Comparison of ENCODE assay signal across 31 mouse cellular contexts in the genomic region with DNA sequence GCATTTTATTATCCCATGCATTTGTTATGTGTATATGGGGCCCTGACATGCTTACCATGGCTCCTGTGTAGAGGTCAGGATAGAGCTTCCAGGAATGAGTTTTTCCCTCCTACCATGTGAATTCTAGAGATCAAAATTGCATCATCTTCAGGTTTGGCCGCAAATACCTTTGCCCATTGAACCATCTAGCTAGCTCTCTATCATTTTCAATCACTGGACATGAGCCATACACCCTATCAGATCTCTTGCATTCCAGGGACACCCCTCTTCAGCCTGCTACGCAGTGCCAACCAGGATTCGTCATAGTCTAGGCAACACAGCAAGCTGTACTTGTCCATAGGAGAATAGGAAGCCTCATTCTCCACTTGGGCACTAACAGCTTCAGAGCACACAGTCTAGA.
"Had no signal": no experiment of that assay in that cellular context is flagged by ENCODE, and none has a peak within 500 bp of the region (broad histone marks: within the 10 kb centered on the region; RNA-seq: fewer than 3 reads in every experiment).

No protein-coding gene starts in this region.

- H3K27ac ChIP-seq: left cerebral cortex, adult 2 months; limb, embryonic 10.5 days; limb, embryonic 12.5 days; limb, embryonic 13.5 days; limb, embryonic 15.5 days; liver, embryonic 12.5 days; liver, embryonic 13.5 days; liver, embryonic 14.5 days; liver, embryonic 15.5 days; lung, embryonic 15.5 days; midbrain, embryonic 10.5 days; midbrain, embryonic 12.5 days; midbrain, embryonic 13.5 days; midbrain, embryonic 15.5 days; neural tube, embryonic 12.5 days had no signal

- H3K4me3 ChIP-seq: left cerebral cortex, adult 2 months; limb, embryonic 10.5 days; limb, embryonic 12.5 days; limb, embryonic 13.5 days; limb, embryonic 15.5 days; liver, embryonic 12.5 days; liver, embryonic 13.5 days; liver, embryonic 15.5 days; lung, embryonic 15.5 days; megakaryocyte, embryonic 14.5 days; midbrain, embryonic 10.5 days; midbrain, embryonic 12.5 days; midbrain, embryonic 13.5 days; midbrain, embryonic 15.5 days; myocyte; neural tube, embryonic 12.5 days had no signal

- H3K9me3 ChIP-seq: limb, embryonic 10.5 days; limb, embryonic 12.5 days; limb, embryonic 13.5 days; limb, embryonic 15.5 days; liver, embryonic 12.5 days; liver, embryonic 13.5 days; liver, embryonic 15.5 days; lung, embryonic 15.5 days; midbrain, embryonic 10.5 days; midbrain, embryonic 12.5 days; midbrain, embryonic 13.5 days; midbrain, embryonic 15.5 days; neural tube, embryonic 12.5 days had no signal

- DNase-seq: left cerebral cortex, postnatal 4 days; liver; liver, embryonic 13.5 days; liver, postnatal 0 days; lung, adult 18-20 months; lung, adult 2 months; lung, embryonic 14.5 days; lung, postnatal 10 days; lung, postnatal 14 days; lung, postnatal 36 days; lung, postnatal 4 days; midbrain, embryonic 14.5 days had no signal

- H3K36me3 ChIP-seq: limb, embryonic 10.5 days; limb, embryonic 12.5 days; limb, embryonic 13.5 days; limb, embryonic 15.5 days; liver, embryonic 12.5 days; liver, embryonic 13.5 days; liver, embryonic 15.5 days; lung, embryonic 15.5 days; midbrain, embryonic 10.5 days; midbrain, embryonic 12.5 days; midbrain, embryonic 13.5 days; midbrain, embryonic 15.5 days; neural tube, embryonic 12.5 days had no signal

- ATAC-seq: liver, embryonic 12.5 days; liver, postnatal 0 days; lung, postnatal 0 days; midbrain, embryonic 13.5 days; midbrain, embryonic 15.5 days; midbrain, embryonic 16.5 days had no signal

- H3K4me2 ChIP-seq: limb, embryonic 12.5 days; limb, embryonic 13.5 days; limb, embryonic 15.5 days; liver, embryonic 12.5 days; liver, embryonic 13.5 days; liver, embryonic 15.5 days; lung, embryonic 14.5 days; lung, embryonic 15.5 days; midbrain, embryonic 11.5 days; midbrain, embryonic 12.5 days; midbrain, embryonic 13.5 days; midbrain, embryonic 15.5 days; neural tube, embryonic 12.5 days had no signal

- H3K27me3 ChIP-seq: limb, embryonic 12.5 days; limb, embryonic 13.5 days; limb, embryonic 15.5 days; liver, embryonic 12.5 days; liver, embryonic 13.5 days; liver, embryonic 15.5 days; lung, embryonic 15.5 days; megakaryocyte, embryonic 14.5 days; midbrain, embryonic 12.5 days; midbrain, embryonic 13.5 days; midbrain, embryonic 15.5 days; neural tube, embryonic 12.5 days had no signal

- H3K4me1 ChIP-seq: limb, embryonic 10.5 days; limb, embryonic 12.5 days; limb, embryonic 13.5 days; limb, embryonic 15.5 days; liver, embryonic 12.5 days; liver, embryonic 13.5 days; liver, embryonic 15.5 days; lung, embryonic 15.5 days; megakaryocyte, embryonic 14.5 days; midbrain, embryonic 10.5 days; midbrain, embryonic 12.5 days; midbrain, embryonic 13.5 days; midbrain, embryonic 15.5 days; neural tube, embryonic 12.5 days had no signal

- H3K9ac ChIP-seq: limb, embryonic 12.5 days; limb, embryonic 13.5 days; limb, embryonic 15.5 days; liver, embryonic 12.5 days; liver, embryonic 13.5 days; liver, embryonic 14.5 days; liver, embryonic 15.5 days; liver, postnatal 0 days; lung, embryonic 14.5 days; lung, embryonic 15.5 days; midbrain, embryonic 12.5 days; midbrain, embryonic 13.5 days; midbrain, embryonic 15.5 days; neural tube, embryonic 12.5 days had no signal
